Mouse (Mus musculus) megakaryocyte, adult 5-6 weeks (primary cell): Measurements from ENCODE around the gene Zfyve28. TPM values are rescaled to one million over a fixed set of nuclear protein-coding genes. Genes with fewer than 3 reads are reported as not detected.

ENCODE experiments used
- ATAC-seq: 2 replicates; pipeline ENCODE4 v1.8.0; 2016; ENCODE audit warnings: mild to moderate bottlenecking, inconsistent platforms; ENCODE audit not compliant: poor library complexity, severe bottlenecking
- total RNA-seq, 2 experiments: library from RNA; stranded (forward) in 1 of 2; stranded (reverse) in 1 of 2; fragments of 153-499, 151-499 nt in 1 of 2; fragments of 221-1000, 200-1000 nt in 1 of 2; gene quantifications; 2 replicates each; pipeline versions ENCODE4 v1.2.3 to v1.2.4; 2015 to 2017

Zfyve28 gene
- total RNA-seq, 2 experiments from 2014 or later, result 3.8 to 5.5 TPM

DNA sequence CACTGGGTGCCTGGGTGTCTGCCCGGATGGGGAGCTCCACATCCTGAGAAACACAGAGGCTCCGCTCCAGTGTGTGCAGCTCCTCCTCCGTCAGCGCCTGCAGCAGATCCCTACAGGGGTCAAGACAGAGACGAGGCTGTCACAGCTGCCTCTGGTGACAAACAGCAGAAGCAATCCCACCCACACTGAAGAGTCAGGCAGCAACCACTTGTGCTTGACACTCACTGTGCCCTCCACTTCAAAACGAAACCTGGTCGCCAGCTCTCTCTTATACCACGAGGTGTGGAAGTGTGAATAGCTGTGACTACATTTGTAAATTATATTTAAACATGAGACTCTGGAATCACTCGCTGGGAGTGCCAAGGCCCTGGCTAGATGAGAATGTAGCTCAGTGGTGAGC, 70.5 kb downstream of the Zfyve28 start:
- no peak for ATAC-seq

GRCm38 (mm10) chr5:34216025-34216424, 72.2 kb downstream of the Zfyve28 start:
- no peak for ATAC-seq

DNA sequence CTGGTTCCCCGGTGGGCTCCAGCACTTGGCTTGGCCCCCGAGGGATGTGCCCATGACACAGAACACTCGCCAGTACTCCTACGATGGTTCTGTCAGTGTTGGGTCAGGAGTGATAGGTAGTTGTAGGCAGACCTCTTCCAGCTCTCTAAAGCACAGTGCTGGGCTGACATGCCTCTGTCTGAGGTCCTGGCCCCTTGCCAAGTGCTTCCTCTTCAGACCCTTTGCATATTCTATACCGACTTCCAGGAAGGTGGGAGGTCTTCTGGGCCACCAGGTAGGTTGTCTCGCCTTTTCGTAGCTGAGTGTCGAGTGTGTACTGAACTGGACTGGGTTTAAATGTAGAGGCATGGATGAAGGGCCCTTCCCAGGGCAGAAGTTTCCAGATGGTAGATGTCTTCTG, 74.6 kb downstream of the Zfyve28 start:
- ATAC-seq, result no peak

GRCm38 (mm10) chr5:34210279-34210678, 78.0 kb downstream of the Zfyve28 start:
- peak; percentile 94 for ATAC-seq

GRCm38 (mm10) chr5:34207503-34207902, 80.7 kb downstream of the Zfyve28 start:
- ATAC-seq, result no peak

DNA sequence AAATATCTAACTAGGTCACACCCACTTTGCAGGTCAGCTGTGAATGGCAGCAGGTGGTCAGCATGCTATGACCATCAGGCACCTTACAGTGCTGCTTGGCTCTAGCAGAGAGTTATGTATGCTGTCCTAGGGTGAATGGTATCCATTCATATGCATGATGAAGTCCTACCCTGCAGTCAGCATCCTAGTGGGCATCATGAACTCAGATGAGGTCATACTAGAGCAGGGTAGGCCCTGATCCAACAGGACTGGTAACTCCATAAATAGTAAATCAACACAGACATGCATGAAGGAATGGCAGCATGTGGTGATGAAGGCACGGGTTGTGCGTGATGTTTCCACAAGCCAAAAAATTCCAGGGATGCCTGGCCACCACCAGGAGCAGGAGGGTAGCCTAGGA, 82.5 kb downstream of the Zfyve28 start:
- ATAC-seq, result no peak

DNA sequence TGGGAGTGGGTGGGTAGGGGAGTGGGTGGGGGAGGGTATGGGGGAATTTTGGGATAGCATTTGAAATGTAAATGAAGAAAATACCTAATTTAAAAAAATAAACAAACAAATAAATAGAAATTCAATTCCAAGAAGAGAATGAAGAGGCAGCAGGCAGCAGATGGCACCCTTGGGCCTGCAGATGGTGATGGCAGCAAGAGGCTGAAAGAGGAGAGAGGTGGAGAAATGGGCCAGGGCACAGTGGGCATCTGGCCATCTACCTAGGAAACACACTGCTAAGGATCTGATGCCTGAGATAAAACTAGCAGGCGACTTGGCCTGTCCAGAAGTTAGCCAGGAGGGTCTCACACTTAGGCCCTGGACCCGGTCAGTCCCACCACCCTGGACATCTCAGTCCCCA, 83.3 kb downstream of the Zfyve28 start:
- no peak for ATAC-seq

- ATAC-seq, result no peak
Measured at GRCm38 (mm10) chr5:34202006-34202405, 86.2 kb downstream of the Zfyve28 start.

DNA sequence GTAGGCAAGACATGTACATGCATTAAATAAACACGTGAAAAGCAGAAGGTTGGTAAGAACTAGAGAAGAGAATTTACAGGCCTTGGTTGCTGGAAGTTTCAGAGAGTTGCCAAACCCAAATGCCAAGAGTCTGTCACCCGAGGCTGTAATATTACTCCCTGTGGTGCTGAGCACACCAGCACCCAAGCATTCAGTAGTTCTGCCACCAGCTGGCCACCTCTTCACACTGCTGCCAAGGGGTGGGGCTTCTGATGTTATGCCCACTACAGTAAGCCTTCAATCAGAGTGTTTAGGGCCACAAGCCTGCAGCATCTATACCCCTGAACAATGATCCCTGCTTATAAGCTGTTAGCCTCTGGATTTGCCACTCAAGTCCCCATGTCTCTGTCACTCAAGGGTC, 86.9 kb downstream of the Zfyve28 start:
- ATAC-seq, result no peak

- no peak for ATAC-seq
Measured at GRCm38 (mm10) chr5:34198615-34199014, 89.6 kb downstream of the Zfyve28 start.

DNA sequence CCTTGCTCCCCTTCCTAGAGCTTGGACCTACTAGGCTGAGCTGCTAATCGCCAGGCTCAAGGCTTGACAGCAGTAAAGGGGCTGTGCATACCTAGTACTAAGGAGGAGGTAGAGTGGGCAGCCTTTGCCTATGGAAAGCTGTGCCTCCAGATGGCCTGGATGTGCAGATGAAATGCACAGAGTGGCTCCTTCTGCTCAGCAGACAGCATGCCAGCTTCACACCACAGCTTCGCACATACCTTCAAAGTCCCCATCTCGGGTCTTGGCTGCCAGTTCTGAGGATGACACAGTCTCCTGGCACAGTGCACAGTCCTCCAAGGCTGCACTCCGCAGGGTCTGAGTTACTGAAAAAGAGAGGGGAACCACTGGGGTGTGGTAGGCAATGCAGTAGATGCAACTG, 91.0 kb downstream of the Zfyve28 start:
- no peak for ATAC-seq

GRCm38 (mm10) chr5:34196423-34196822, 91.8 kb downstream of the Zfyve28 start:
- ATAC-seq, result peak; percentile 74

DNA sequence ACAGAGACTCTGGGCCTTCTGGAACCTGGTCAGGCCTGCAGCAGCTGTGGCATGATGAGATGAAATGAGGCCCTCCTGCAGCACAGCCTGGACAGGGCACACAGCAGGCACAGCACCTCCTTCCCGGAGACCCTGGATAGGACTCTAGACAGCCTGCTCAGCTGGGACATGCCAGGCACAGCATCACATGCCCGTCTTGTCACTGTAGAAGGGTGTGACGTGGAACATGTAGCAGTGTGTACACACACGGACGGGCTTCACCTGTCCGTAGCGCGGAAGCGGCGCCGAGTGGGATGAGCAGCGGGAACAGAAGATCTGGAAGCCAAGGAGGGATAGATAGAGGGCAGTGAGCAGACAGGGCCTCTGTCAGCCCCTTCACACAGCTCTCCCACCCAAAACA, 92.5 kb downstream of the Zfyve28 start:
- ATAC-seq, result no peak

DNA sequence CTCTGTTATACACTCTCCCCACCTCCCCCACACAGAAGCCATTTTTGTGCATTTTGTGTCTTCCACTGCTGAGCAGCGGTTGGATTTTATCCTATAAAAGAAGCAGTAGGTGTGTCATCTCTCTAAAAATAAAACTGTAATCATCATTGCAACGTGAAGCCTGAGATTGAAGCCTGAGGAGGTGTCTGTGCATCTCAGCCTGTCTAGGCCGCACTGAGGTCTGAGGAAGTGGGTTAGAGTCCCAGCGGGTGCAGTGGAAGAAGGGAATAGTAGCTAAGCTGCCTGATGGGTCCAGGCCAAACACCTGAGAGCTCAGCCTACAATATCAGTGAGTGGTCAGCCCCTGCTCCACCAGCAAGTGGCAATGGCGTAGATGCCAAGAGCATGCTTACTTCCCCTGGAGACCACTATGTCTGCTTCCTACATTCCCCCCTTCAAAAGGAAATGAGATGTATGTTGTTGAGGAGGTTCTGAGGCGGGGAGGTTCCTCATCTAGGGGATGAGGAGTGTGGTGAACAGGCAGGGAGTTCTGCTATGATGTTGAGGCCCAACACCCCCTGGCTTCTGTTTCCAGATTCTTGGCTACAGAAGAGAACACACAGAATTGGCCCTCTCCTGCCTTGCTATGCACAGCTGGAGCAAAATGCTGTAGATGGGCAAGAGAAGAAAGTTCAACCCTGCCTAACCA, 93.1 kb downstream of the Zfyve28 start:
- ATAC-seq, result no peak

GRCm38 (mm10) chr5:34194426-34194825, 93.8 kb downstream of the Zfyve28 start:
- no peak for ATAC-seq

DNA sequence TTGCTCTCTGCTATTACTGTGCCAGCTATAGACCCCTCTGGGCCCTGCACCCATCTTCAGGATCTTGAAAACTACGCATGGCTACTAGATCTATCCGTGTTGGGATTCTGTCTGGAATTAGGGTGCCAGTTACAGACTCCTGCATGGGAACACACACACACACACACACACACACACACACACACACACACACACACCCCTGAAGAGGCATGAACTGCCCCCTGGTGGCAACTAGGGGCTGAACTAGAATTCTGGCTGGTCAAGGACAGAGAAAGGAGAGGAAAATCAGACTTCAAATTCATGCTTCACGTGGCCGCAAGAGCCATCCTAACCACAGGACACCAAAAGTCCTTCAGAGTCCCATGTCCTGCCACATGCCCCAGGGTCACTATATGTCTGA, 96.4 kb downstream of the Zfyve28 start:
- ATAC-seq, result no peak

DNA sequence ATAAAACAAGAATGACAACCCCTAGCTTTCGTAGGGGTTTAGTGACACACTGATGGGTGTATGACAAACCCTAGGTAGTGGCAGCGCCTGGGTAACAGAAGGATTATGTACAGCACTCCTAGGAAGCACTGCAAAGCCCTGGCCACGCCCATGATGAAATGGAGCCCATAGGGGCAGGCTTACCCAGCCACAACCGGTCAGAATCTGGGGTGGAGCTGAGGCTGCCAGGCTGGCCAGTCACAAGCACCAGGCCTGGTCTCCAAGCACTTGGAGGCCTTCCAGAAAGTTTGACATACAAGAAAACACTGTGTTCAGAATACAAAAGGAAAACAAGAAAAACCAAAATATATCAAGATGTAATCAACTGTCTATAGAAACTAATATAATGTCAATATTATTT, 97.2 kb downstream of the Zfyve28 start:
- no peak for ATAC-seq

- ATAC-seq, result no peak
Measured at GRCm38 (mm10) chr5:34189521-34189920, 98.7 kb downstream of the Zfyve28 start.

DNA sequence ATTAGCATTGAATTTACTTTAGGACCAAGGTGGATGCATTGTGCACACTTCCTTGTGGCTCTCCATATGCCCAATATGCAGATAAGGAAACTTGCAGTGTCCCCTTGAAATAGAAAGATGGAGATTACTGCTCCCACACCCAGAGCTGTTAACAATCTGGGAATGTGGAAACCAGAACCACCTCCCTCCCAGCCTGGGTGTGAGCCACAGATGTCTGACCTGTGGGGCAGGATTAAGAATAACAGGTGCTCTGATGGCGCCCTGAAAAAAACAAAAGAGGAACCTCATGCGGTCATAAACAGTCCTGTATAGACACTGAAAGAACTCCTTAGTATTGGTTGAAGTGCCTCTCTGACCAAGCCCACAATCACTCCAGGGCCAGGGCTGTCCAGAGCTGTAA, 99.4 kb downstream of the Zfyve28 start:
- no peak for ATAC-seq

DNA sequence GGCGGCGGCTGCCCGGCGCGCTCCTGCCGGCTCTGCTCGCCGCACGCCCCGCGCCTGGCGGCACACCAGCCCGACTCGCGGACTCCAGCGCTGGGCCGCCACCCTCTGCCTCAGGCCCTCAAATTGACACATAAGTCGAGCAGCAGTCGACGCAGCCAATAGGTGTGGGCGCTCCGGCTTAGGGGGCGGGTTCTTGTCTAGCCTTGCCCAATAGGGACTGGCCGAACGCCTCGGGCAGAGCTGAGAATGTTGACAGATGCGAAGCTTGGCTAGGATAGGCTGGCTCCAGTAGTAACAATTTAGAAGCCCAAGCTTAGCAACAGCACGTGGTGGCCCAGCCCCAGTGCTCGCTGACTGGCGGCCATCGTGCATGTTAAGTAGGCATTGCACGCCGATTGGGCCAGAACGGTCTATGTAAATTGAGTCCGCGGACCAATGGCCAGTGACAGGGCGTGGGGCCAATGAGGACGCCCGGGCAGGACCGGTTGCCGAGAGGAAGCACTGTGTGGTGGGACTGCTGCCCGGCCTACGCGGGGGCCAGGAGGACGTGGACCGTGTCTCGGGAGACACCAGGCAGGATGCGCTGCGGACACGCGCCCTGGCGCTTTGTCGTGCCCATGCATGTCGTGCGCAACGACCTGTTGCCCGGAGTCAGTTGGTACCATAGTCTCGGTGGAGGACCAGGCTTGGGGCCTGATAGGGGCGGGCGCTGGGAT, 100.5 kb downstream of the Zfyve28 start, which contains the start of gene Mxd4:
Gene Mxd4, minus strand, starts transcription at position 120 of the 716 bp plus-strand sequence.
- ATAC-seq, result peak; percentile 92

DNA sequence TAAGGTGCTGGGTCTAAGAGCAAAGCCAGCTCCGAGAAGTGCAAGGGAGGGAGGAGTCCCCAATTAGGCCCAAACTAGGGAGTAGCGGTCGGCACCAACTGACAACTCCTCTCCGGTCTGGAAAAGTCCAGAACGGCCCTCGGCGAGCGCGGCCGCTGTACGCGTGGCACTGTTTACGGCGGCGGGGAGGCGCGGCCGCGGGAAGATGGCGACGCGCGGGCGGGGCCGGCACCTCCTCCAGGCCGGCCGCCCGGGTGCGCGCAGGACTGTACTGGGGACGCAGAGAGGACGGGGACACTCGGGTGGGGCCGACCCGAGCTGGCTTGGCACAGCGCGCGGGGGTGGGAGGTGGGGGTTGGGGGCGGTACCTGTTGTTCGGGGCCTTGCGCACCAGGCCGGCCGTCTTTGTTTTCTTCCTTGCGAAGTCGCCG, 101.3 kb downstream of the Zfyve28 start:
- no peak for ATAC-seq

GRCm38 (mm10) chr5:34186391-34186790, 101.9 kb downstream of the Zfyve28 start:
- ATAC-seq, result no peak
